Comparison of ENCODE assay signal across 14 mouse cellular contexts in the genomic region with DNA sequence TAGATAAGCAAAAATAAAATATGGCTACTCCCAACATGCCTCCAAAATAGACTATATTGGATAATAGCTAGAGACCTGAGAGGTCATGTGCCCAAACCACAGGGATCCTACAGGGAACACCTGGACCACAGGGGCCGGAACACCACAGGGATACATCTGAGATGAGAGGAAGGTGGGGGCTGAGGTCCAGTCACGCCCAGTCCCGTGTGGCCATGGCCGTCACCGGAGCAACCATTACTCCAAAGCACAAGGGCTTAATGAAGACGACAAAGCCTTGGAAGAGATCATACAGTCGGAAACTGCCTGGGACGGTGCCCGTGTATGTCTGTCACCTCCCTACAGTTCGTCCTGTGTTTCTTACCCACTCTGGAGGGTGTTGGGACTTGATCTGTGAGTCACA. TPM values are rescaled to one million over a fixed set of nuclear protein-coding genes. Genes with fewer than 3 reads are reported as not detected.
A peak's percentile ranks its signal among the peaks of the same experiment; 100 is the strongest.
DNase-seq lines count a peak whose midpoint lies in the region; ATAC-seq lines count a peak whose summit lies in the region.
"Had no signal": no experiment of that assay in that cellular context is flagged by ENCODE, and none has a peak within 500 bp of the region (broad histone marks: within the 10 kb centered on the region; RNA-seq: fewer than 3 reads in every experiment).

No protein-coding gene starts in this region.

- H3K27me3 ChIP-seq in heart, embryonic 13.5 days (replicated peaks): no peaks in the 10 kb centered on the region
- H3K27me3 ChIP-seq in liver, embryonic 12.5 days (replicated peaks): no peaks in the 10 kb centered on the region
- H3K27me3 ChIP-seq in liver, embryonic 11.5 days (replicated peaks; ENCODE audit: control insufficient read depth, insufficient read depth, low read length): no peaks in the 10 kb centered on the region
- no peaks in the 10 kb centered on the region for H3K27me3 ChIP-seq in embryonic facial prominence, embryonic 15.5 days
- H3K27me3 ChIP-seq in liver, embryonic 16.5 days (ENCODE audit: control insufficient read depth, insufficient read depth, low read depth, low read length): no peaks in the 10 kb centered on the region
- H3K27me3 ChIP-seq: hindbrain, embryonic 15.5 days; neural tube, embryonic 13.5 days had no signal

- DNase-seq in heart, adult 18-20 months: no peak
- no peak for DNase-seq in liver, embryonic 11.5 days (ENCODE audit: low spot score)
- DNase-seq in embryo, embryonic 10.5 days (ENCODE audit: low spot score): no peak
- DNase-seq: cerebellum, postnatal 10 days; gastrocnemius, postnatal 25 days had no signal

- no peaks in the 10 kb centered on the region for H3K36me3 ChIP-seq in heart, embryonic 13.5 days
- no peaks in the 10 kb centered on the region for H3K36me3 ChIP-seq in liver, embryonic 12.5 days
- H3K36me3 ChIP-seq in liver, embryonic 11.5 days (ENCODE audit: control insufficient read depth, insufficient read depth, low read length): no peaks in the 10 kb centered on the region
- no peaks in the 10 kb centered on the region for H3K36me3 ChIP-seq in embryonic facial prominence, embryonic 15.5 days
- H3K36me3 ChIP-seq in liver, embryonic 16.5 days (ENCODE audit: control insufficient read depth, insufficient read depth): no peaks in the 10 kb centered on the region
- H3K36me3 ChIP-seq: forebrain, embryonic 15.5 days; hindbrain, embryonic 15.5 days; neural tube, embryonic 13.5 days had no signal

- peaks cover 41% of the 10 kb centered on the region for H3K4me1 ChIP-seq in heart, embryonic 13.5 days
- H3K4me1 ChIP-seq in liver, embryonic 12.5 days: peaks cover 42% of the 10 kb centered on the region
- peaks cover 21% of the 10 kb centered on the region for H3K4me1 ChIP-seq in liver, embryonic 11.5 days (replicated peaks; ENCODE audit: control insufficient read depth, insufficient read depth, low read length)
- H3K4me1 ChIP-seq in embryonic facial prominence, embryonic 15.5 days: peaks cover 16% of the 10 kb centered on the region
- peaks cover 19% of the 10 kb centered on the region for H3K4me1 ChIP-seq in liver, embryonic 16.5 days (ENCODE audit: control insufficient read depth, low read depth, low read length)

- WGBS in heart, embryonic 13.5 days: 84% methylated on average over 10 of the region's 10 CpGs
- WGBS in liver, embryonic 12.5 days (ENCODE audit: insufficient replicate concordance): 54% methylated on average over 10 of the region's 10 CpGs
- WGBS in liver, embryonic 11.5 days: 83% methylated on average over 10 of the region's 10 CpGs
- WGBS in embryonic facial prominence, embryonic 15.5 days: 93% methylated on average over 10 of the region's 10 CpGs
- 42% methylated on average over 10 of the region's 10 CpGs for WGBS in liver, embryonic 16.5 days (ENCODE audit: insufficient replicate concordance)

- no peak overlapping the region for H3K9ac ChIP-seq in heart, embryonic 13.5 days
- no peak overlapping the region for H3K9ac ChIP-seq in liver, embryonic 12.5 days
- no peak overlapping the region for H3K9ac ChIP-seq in liver, embryonic 11.5 days (ENCODE audit: low read depth, low read length)
- no peak overlapping the region for H3K9ac ChIP-seq in embryonic facial prominence, embryonic 15.5 days
- H3K9ac ChIP-seq in liver, embryonic 16.5 days (ENCODE audit: low read depth, low read length): no peak overlapping the region
- H3K9ac ChIP-seq: forebrain, embryonic 15.5 days; hindbrain, embryonic 15.5 days; neural tube, embryonic 13.5 days had no signal

- H3K27ac ChIP-seq in heart, embryonic 13.5 days (replicated peaks): peak overlapping the region; percentile 88
- peak overlapping the region; percentile 46; the same call in 1 of the 2 replicates for H3K27ac ChIP-seq in liver, embryonic 12.5 days
- H3K27ac ChIP-seq in liver, embryonic 11.5 days (ENCODE audit: low read depth, low read length): no peak overlapping the region; the same call in 1 of the 2 replicates
- 0 out of 2 replicates have a peak overlapping the region, but pooled peaks have one; percentile 18 for H3K27ac ChIP-seq in embryonic facial prominence, embryonic 15.5 days (replicated peaks)
- H3K27ac ChIP-seq in liver, embryonic 16.5 days (ENCODE audit: low read length): peak overlapping the region; percentile 39
- H3K27ac ChIP-seq: forebrain, embryonic 15.5 days; hindbrain, embryonic 15.5 days had no signal

- ATAC-seq in heart, embryonic 13.5 days (ENCODE audit: extremely low read depth, insufficient number of reproducible peaks, low FRiP score, low TSS enrichment): no peak
- no peak for ATAC-seq in liver, embryonic 12.5 days
- ATAC-seq in liver, embryonic 11.5 days (replicated peaks; ENCODE audit: low FRiP score): no peak
- ATAC-seq in embryonic facial prominence, embryonic 15.5 days (ENCODE audit: insufficient number of reproducible peaks, low FRiP score, low TSS enrichment, low read depth): no peak
- no peak for ATAC-seq in liver, embryonic 16.5 days (ENCODE audit: low read depth)
- ATAC-seq in activated CD4-positive, CD25-positive, alpha-beta regulatory T cell, adult 4 months: no peak
- ATAC-seq: forebrain, embryonic 15.5 days had no signal

- no peak overlapping the region for H3K4me2 ChIP-seq in heart, embryonic 13.5 days
- H3K4me2 ChIP-seq in liver, embryonic 12.5 days: peak overlapping the region; percentile 61
- no peak overlapping the region for H3K4me2 ChIP-seq in liver, embryonic 11.5 days
- H3K4me2 ChIP-seq in embryonic facial prominence, embryonic 15.5 days (replicated peaks): no peak overlapping the region
- H3K4me2 ChIP-seq in liver, embryonic 16.5 days (ENCODE audit: low read depth, low read length): no peak overlapping the region
- H3K4me2 ChIP-seq: forebrain, embryonic 15.5 days; hindbrain, embryonic 15.5 days; neural tube, embryonic 13.5 days had no signal

- H3K4me3 ChIP-seq in heart, embryonic 13.5 days: no peak overlapping the region
- H3K4me3 ChIP-seq in liver, embryonic 12.5 days: no peak overlapping the region
- no peak overlapping the region for H3K4me3 ChIP-seq in liver, embryonic 11.5 days (ENCODE audit: low read depth, low read length)
- H3K4me3 ChIP-seq in embryonic facial prominence, embryonic 15.5 days (replicated peaks): no peak overlapping the region
- no peak overlapping the region for H3K4me3 ChIP-seq in liver, embryonic 16.5 days (ENCODE audit: low read depth, low read length)
- H3K4me3 ChIP-seq: forebrain, embryonic 15.5 days; hindbrain, embryonic 15.5 days; neural tube, embryonic 13.5 days had no signal

- H3K9me3 ChIP-seq in heart, embryonic 13.5 days: no peaks in the 10 kb centered on the region
- H3K9me3 ChIP-seq in liver, embryonic 12.5 days (replicated peaks): no peaks in the 10 kb centered on the region
- no peaks in the 10 kb centered on the region for H3K9me3 ChIP-seq in liver, embryonic 11.5 days (ENCODE audit: control insufficient read depth, low read length)
- H3K9me3 ChIP-seq in embryonic facial prominence, embryonic 15.5 days (replicated peaks): no peaks in the 10 kb centered on the region
- H3K9me3 ChIP-seq in liver, embryonic 16.5 days (replicated peaks; ENCODE audit: control insufficient read depth, low read length): no peaks in the 10 kb centered on the region
- H3K9me3 ChIP-seq: forebrain, embryonic 15.5 days; hindbrain, embryonic 15.5 days; neural tube, embryonic 13.5 days had no signal

RNA-seq across cellular contexts. Expression of a gene that starts 13.1 kb away (rescaled TPM):
- polyA plus RNA-seq in heart, embryonic 13.5 days (2015; fragmentation: Nextera tagmentation; extraction: Ambion mirVana): 0.59 and 0.67 TPM in 2 replicates
- total RNA-seq in heart, adult 18-20 months (2021): under 1 TPM; 0.20 to 0.31 TPM
- polyA plus RNA-seq in liver, embryonic 12.5 days (2016; fragmentation: Nextera tagmentation; extraction: Ambion mirVana): 0.12 TPM in 2 replicates
- 0.17 and 0.53 TPM in 2 replicates for polyA plus RNA-seq in liver, embryonic 11.5 days (2014; fragmentation: Nextera tagmentation; extraction: Ambion mirVana)
- 3.2 and 3.7 TPM in 2 replicates for polyA plus RNA-seq in embryonic facial prominence, embryonic 15.5 days (2015; fragmentation: Nextera tagmentation; extraction: Ambion mirVana)
- polyA plus RNA-seq in liver, embryonic 16.5 days (2015; fragmentation: Nextera tagmentation; extraction: Ambion mirVana): 0.13 and 0.14 TPM in 2 replicates
- polyA plus RNA-seq in activated CD4-positive, CD25-positive, alpha-beta regulatory T cell, adult 4 months (2017; shearing (Covaris generic)): not detected
- polyA plus RNA-seq: CD4-positive, CD25-positive, alpha-beta regulatory T cell, adult 4 months; forebrain, embryonic 15.5 days had no signal
